Mouse (Mus musculus) thymus, postnatal 14 days (tissue): ENCODE results near the gene Psme4.
"Not testable (repeated sequence)": the region's sequence is repeated elsewhere in the genome, so short reads cannot be mapped to it uniquely, and the experiment has no call there.

Source experiments
- DNase-seq: peaks from one replicate; pipeline ENCODE4 v3.0.0; 2021

Psme4 gene

DNA sequence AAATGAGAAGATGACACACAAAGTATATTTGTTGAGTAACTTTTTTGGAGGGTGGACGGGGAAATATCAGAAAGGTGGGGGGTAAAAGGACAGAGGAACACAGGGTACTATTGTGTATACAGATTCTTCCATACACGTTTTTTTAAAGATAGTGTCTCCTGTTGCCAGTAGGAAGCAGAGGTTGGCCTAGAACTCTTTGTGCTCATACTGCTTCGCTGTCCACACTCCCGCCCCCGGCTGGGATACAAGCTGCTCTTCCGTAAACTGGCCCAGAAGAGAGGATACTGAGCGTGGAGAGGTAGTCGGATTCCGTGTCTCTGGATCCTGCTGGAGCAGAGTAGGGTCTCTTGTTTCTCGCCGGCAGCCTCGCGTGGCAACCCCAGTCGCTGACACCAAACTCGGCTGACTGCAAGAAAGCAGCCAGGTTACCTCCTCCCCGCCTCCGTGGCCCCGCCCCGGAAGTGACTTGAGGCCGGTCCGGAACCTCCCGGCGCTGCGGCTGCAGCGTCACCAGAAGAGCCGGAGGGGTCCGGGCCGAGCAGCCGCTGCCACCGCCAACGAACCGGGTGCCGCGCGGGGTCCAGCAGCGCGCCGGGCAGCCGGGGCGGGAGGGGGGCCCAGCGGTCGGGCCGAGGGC, at the start of gene Psme4:
Psme4 (plus strand) TSS at position 460 of the 637 bp plus-strand sequence.
- DNase-seq: peak; percentile 95

DNA sequence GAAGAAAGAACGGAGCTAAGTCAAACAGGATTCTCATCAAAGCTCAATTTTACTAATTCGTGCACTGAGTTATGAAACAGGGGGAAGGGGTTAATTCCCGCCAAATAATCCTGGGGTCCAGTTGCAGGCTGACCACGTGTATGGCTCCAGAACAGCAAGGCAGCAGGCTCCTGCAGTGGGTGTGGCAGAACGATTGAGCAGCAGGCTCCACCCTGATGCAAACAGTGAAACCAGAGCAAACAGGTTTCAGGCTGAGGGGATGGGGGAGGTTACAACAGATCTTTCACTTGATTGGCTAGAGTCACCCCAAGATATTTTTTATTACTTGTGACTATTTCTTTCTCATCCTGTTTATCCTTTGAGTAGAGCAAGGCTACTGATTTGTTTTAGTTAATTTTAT, 48.1 kb upstream of the Psme4 start:
- no peak for DNase-seq

- no peak for DNase-seq
Measured at GRCm38 (mm10) chr11:30730721-30731120, 40.8 kb upstream of the Psme4 start.

- DNase-seq: no peak
Measured at GRCm38 (mm10) chr11:30733376-30733775, 38.1 kb upstream of the Psme4 start.

GRCm38 (mm10) chr11:30743991-30744390, 27.5 kb upstream of the Psme4 start:
- no peak for DNase-seq

DNA sequence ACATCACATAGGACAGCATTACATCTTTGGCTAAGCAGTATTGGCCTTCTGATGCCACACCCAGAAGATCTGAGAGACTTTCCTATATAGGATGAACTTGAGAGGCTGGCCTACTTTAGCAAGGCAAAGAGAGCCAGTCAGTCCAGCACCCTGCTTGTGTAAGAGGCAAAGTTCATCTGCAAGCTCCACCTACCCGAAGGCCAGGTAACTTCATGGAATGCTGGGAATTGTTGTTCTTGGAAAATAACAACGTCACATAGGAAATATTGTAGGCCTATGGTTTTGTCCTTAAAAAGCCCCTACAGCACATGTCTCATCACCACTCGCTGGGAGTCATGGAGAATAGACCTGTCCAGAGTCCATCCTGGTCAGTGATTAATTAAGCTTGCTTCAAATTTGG, 22.6 kb upstream of the Psme4 start:
- no peak for DNase-seq

GRCm38 (mm10) chr11:30749587-30749986, 21.9 kb upstream of the Psme4 start:
- no peak for DNase-seq

DNA sequence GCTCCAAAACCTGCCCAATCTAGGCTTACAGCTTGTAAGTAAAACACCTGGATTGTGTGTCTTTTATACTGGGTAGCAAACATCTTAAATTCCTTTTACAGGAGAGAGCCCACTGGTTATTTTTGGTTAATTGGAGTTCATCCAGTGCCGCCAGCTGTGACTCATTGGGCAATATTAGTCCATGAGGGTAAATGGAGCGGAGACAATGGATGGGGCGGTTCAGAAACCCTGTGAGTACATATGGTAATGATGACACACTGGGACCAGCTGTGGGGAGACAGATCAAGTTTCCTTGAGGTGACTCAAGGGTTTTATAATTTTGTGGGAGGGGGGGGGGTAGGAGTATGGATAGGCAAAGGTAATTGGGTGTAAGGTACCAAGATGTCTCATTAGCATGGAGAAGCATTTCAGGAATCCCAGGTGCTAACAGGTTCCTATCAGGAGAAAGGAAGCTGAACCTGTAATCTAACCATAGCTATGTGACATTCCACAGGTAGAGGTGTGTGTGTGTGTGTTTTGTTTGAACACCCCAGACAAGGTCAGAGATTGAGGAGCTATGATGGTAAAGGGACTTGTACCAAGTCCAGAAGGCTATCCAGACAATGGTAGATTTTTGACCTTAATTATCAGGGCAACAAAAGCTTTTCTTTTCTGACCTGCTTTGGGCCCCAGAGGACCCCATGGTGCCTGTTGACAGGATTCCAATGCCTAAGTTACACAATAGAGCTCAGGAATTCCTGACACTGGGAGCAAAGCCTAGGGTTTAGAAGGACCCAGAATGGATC, 21.3 kb upstream of the Psme4 start:
- DNase-seq: no peak

GRCm38 (mm10) chr11:30752956-30753355, 18.6 kb upstream of the Psme4 start:
- DNase-seq: no peak

DNA sequence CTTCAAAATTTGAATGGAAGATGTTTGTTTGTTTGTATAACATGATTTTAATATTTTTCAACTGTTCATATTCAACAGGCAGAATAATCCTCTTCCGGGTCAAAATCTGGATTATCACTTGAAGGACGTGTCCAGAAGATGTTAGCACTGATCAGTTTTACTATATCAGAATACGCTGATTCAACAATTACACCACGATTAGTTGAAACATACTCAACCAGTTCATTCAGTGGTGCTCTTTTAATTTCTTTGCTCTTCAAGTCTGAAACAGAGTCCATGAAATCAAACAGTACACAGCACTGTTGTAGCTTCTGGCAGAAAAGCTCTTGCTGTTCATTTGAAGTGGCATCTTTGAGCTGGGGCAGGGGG, 17.1 kb upstream of the Psme4 start:
- DNase-seq: not testable (repeated sequence)

- no peak for DNase-seq
Measured at GRCm38 (mm10) chr11:30754855-30755530, 16.5 kb upstream of the Psme4 start.

DNA sequence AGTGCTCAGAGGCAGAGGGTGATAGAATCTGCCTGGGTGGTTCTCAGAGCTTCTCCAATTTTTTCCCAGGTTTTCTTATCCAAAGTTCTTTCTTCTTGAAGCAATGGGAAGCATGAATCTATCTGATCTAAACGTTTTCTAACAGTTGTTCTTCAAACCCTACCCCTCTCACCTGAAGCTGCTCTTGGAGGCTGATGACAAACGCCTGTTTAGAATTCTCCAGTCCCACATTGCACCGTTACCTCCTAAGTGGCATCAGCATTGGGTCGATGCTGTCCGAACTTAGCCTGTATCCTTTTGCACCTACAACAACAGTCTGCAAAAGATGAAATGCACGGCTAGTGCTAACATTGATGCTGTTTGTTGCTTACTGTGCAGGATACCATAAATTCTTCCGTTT, 10.1 kb upstream of the Psme4 start:
- no peak for DNase-seq

- no peak for DNase-seq
Measured at GRCm38 (mm10) chr11:30761891-30762290, 9.6 kb upstream of the Psme4 start.

- DNase-seq: no peak
Measured at GRCm38 (mm10) chr11:30765076-30765475, 6.5 kb upstream of the Psme4 start.

- no peak for DNase-seq
Measured at GRCm38 (mm10) chr11:30770817-30771216, 709 bp upstream of the Psme4 start.

- peak; percentile 57 for DNase-seq
Measured at GRCm38 (mm10) chr11:30771904-30772581, 517 bp downstream of the Psme4 start.

GRCm38 (mm10) chr11:30772777-30773417, 1.4 kb downstream of the Psme4 start:
- no peak for DNase-seq

DNA sequence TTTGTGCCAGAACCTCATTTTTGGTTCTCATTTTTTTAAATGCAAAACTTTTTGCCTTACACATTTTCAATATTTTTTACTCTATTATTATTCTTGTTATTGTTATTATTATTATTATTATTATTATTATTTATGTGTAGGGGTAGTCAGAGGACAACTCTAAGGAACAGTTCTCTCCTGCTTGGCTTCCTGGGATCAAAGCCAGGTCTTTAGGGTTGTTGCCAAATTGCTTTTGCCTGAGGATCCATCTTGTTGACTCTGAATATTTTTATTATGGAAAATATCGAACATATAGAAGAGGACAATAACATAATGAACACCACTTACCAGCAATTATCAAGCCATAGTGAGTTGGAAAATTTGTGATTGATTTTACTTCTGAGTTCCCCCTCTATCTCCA, 3.1 kb downstream of the Psme4 start:
- DNase-seq: no peak

GRCm38 (mm10) chr11:30777498-30777897, 6.0 kb downstream of the Psme4 start:
- no peak for DNase-seq

DNA sequence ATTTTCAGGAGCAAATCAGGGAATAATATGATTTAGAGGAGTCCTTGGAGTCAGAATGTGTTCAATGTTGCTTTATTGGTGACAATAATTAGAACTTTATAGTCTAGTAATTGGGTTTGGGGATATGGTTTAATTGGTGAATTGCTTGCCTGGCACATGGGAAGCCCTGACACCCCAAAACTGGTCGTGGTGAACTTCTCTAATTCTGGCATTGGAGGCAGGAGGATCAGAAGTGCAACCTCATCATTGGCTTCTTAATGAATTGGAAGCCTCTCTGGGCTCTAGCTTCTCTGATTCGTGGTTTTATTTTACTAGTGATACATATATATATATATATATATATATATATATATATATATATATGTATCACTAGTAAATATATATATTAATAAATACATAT, 9.4 kb downstream of the Psme4 start:
- DNase-seq: no peak

GRCm38 (mm10) chr11:30781612-30782011, 10.1 kb downstream of the Psme4 start:
- DNase-seq: no peak

DNA sequence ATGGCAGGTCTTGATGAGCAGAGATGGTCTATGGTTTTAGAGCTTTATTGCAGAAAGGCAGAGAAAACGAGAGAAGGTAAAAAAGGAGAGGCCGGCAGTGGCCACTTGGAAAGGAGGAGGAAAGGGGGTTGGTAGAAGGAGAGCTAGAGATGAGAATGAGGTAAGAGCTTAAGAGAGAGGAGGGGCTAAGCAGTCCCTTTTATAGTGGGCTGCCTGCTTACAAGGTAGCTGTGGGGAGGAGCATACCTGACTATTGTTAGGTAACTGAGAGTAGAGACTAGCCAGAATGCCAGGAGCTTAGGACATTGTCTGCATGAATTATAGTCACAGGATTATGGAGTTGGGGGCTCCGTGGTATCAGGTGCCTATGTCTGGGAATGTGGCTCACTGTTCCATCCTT, 14.0 kb downstream of the Psme4 start:
- no peak for DNase-seq
